Mouse (Mus musculus) MEL (cell line): ENCODE measurements around the gene Pim1. TPM values are rescaled to one million over a fixed set of nuclear protein-coding genes. Genes with fewer than 3 reads are reported as not detected.
"Not testable (repeated sequence)": the region's sequence is repeated elsewhere in the genome, so short reads cannot be mapped to it uniquely, and the experiment has no call there.

Source experiments
- DNase-seq: peaks from one replicate; pipeline ENCODE4 v3.0.0; 2011; ENCODE audit warnings: low read depth, low spot score
- H3K27ac ChIP-seq: 2 replicates; pipeline ENCODE4 v1.5.1; 2012; ENCODE audit warnings: low read depth, mild to moderate bottlenecking, control low read depth, low read length, moderate library complexity; ENCODE audit not compliant: control insufficient read depth
- H3K27me3 ChIP-seq, 2 experiments: fragments of 150-350 bp in 1 of 2; sonication (generic) in 1 of 2; 2 replicates each; pipeline ENCODE4 v1.6.1; 2012; ENCODE audit warnings: low read length in 2 of 2, mild to moderate bottlenecking in 2 of 2, improper control_type of control experiment in 1 of 2, moderate library complexity in 1 of 2; ENCODE audit not compliant: insufficient read depth in 2 of 2, control insufficient read depth in 1 of 2
- H3K36me3 ChIP-seq, 2 experiments: 2 replicates each; pipeline ENCODE4 v1.6.1; 2012 to 2014; ENCODE audit warnings: low read length in 2 of 2, improper control_type of control experiment in 1 of 2, inconsistent platforms in 1 of 2, mild to moderate bottlenecking in 1 of 2; ENCODE audit not compliant: insufficient read depth in 2 of 2, control insufficient read depth in 1 of 2
- H3K4me1 ChIP-seq, 2 experiments: fragments of 150-350 bp in 1 of 2; sonication (generic) in 1 of 2; 2 replicates each; pipeline ENCODE4 v1.6.1; 2012; ENCODE audit warnings: low read length in 2 of 2, improper control_type of control experiment in 1 of 2, mild to moderate bottlenecking in 1 of 2; ENCODE audit not compliant: insufficient read depth in 2 of 2, control insufficient read depth in 1 of 2
- H3K4me3 ChIP-seq, 2 experiments: fragments of 150-350 bp in 1 of 2; sonication (generic) in 1 of 2; 2 replicates each; pipeline ENCODE4 v1.5.1; 2012; ENCODE audit warnings: low read depth in 2 of 2, low read length in 2 of 2, mild to moderate bottlenecking in 2 of 2, moderate library complexity in 2 of 2, control low read depth in 1 of 2, improper control_type of control experiment in 1 of 2; ENCODE audit not compliant: control insufficient read depth in 1 of 2, insufficient read depth in 1 of 2
- H3K79me2 ChIP-seq: 2 replicates; pipeline ENCODE4 v1.6.1; 2012; ENCODE audit warnings: mild to moderate bottlenecking, low read length, moderate library complexity; ENCODE audit not compliant: control insufficient read depth, poor library complexity, insufficient read depth
- H3K9ac ChIP-seq: 2 replicates; pipeline ENCODE4 v1.6.1; 2012; ENCODE audit warnings: low read depth, mild to moderate bottlenecking, control low read depth, low read length, moderate library complexity; ENCODE audit not compliant: control insufficient read depth, poor library complexity, severe bottlenecking
- H3K9me3 ChIP-seq: fragments of 150-350 bp; sonication (generic); replicated peaks from 2 replicates; pipeline ENCODE4 v1.6.1; 2012; ENCODE audit warnings: mild to moderate bottlenecking, low read length, improper control_type of control experiment, moderate library complexity; ENCODE audit not compliant: insufficient read depth
- BHLHE40 ChIP-seq: IDR thresholded peaks from 2 replicates; pipeline ENCODE4 v1.6.1; 2012; ENCODE audit warnings: low read depth, mild to moderate bottlenecking, inconsistent platforms, low read length, improper control_type of control experiment, borderline replicate concordance
- CHD1 ChIP-seq: IDR thresholded peaks from 2 replicates; pipeline ENCODE4 v1.6.1; 2012; ENCODE audit warnings: low read depth, mild to moderate bottlenecking, inconsistent platforms, low read length, improper control_type of control experiment
- CHD2 ChIP-seq: IDR thresholded peaks from 2 replicates; pipeline ENCODE4 v1.6.1; 2011; ENCODE audit warnings: low read length, improper control_type of control experiment
- CTCF ChIP-seq, 3 experiments: IDR thresholded peaks in 2 of 3; conservative IDR thresholded peaks in 1 of 3; 2 replicates each; pipeline ENCODE4 v1.5.1; 2011 to 2012; ENCODE audit warnings: low read length in 3 of 3, low read depth in 2 of 3, mild to moderate bottlenecking in 2 of 3, improper control_type of control experiment in 1 of 3, inconsistent platforms in 1 of 3, mixed read lengths in 1 of 3, moderate library complexity in 1 of 3; ENCODE audit not compliant: control insufficient read depth in 1 of 3, insufficient read depth in 1 of 3, poor library complexity in 1 of 3, severe bottlenecking in 1 of 3
- ELF1 ChIP-seq: IDR thresholded peaks from 2 replicates; pipeline ENCODE4 v1.6.1; 2014; ENCODE audit warnings: low read depth, mild to moderate bottlenecking, inconsistent platforms, low read length, improper control_type of control experiment, moderate library complexity
- GATA1 ChIP-seq: IDR thresholded peaks from 2 replicates; pipeline ENCODE4 v1.6.1; 2011; ENCODE audit warnings: low read depth, low read length, improper control_type of control experiment
- HCFC1 ChIP-seq: IDR thresholded peaks from 2 replicates; pipeline ENCODE4 v1.6.1; 2012; ENCODE audit warnings: low read depth, mild to moderate bottlenecking, inconsistent platforms, low read length, improper control_type of control experiment, moderate library complexity
- JUND ChIP-seq: IDR thresholded peaks from 2 replicates; pipeline ENCODE4 v1.6.1; 2011; ENCODE audit warnings: low read depth, mild to moderate bottlenecking, improper control_type of control experiment, low read length
- KAT2A ChIP-seq: conservative IDR thresholded peaks from 2 replicates; pipeline ENCODE4 v1.6.1; 2012; ENCODE audit warnings: low read depth, low read length, improper control_type of control experiment, inconsistent platforms
- MYB ChIP-seq: IDR thresholded peaks from 2 replicates; pipeline ENCODE4 v1.6.1; 2011; ENCODE audit warnings: mild to moderate bottlenecking, low read depth, low read length, improper control_type of control experiment
- TBP ChIP-seq: IDR thresholded peaks from 2 replicates; pipeline ENCODE4 v1.8.0; 2011; ENCODE audit warnings: low read depth, low read length, improper control_type of control experiment
- TCF12 ChIP-seq: IDR thresholded peaks from 2 replicates; pipeline ENCODE4 v1.6.1; 2014; ENCODE audit warnings: low read depth, mild to moderate bottlenecking, inconsistent platforms, low read length, improper control_type of control experiment, moderate library complexity
- UBTF ChIP-seq: IDR thresholded peaks from 2 replicates; pipeline ENCODE4 v1.6.1; 2012; ENCODE audit warnings: low read depth, mild to moderate bottlenecking, inconsistent platforms, low read length, improper control_type of control experiment, moderate library complexity, borderline replicate concordance; ENCODE audit not compliant: insufficient read depth
- USF1 ChIP-seq: IDR thresholded peaks from 2 replicates; pipeline ENCODE4 v1.6.1; 2014; ENCODE audit warnings: low read depth, mild to moderate bottlenecking, inconsistent platforms, low read length, improper control_type of control experiment, moderate library complexity
- ZC3H11A ChIP-seq: IDR thresholded peaks from 2 replicates; pipeline ENCODE4 v1.6.1; 2012; ENCODE audit warnings: low read depth, mild to moderate bottlenecking, inconsistent platforms, low read length, improper control_type of control experiment
- ZKSCAN1 ChIP-seq: IDR thresholded peaks from 2 replicates; pipeline ENCODE4 v1.6.1; 2012; ENCODE audit warnings: low read depth, mild to moderate bottlenecking, inconsistent platforms, low read length, improper control_type of control experiment, moderate library complexity
- ZMIZ1 ChIP-seq: IDR thresholded peaks from 2 replicates; pipeline ENCODE4 v1.6.1; 2012; ENCODE audit warnings: low read depth, mild to moderate bottlenecking, inconsistent platforms, low read length, improper control_type of control experiment, moderate library complexity
- ZNF384 ChIP-seq: IDR thresholded peaks from 2 replicates; pipeline ENCODE4 v1.6.1; 2012; ENCODE audit warnings: low read depth, mild to moderate bottlenecking, inconsistent platforms, low read length, improper control_type of control experiment
- polyA plus RNA-seq, 2 experiments: library from polyadenylated mRNA; stranded (reverse) in 1 of 2; unstranded in 1 of 2; fragments of >175 nt in 1 of 2; fragments of >200 nt in 1 of 2; gene quantifications; 2 replicates each; pipeline versions ENCODE4 v1.2.1 to v1.2.4; 2012; ENCODE audit warnings: low replicate concordance in 2 of 2, low read depth in 1 of 2; ENCODE audit not compliant: insufficient read length in 2 of 2, insufficient read depth in 1 of 2, missing spikeins in 1 of 2
- total RNA-seq: library from RNA; depleted of rRNA; stranded (reverse); fragments of 300-350 nt; gene quantifications from 2 replicates; pipeline ENCODE4 v1.2.3, GENCODE M21; 2012

Pim1 gene
- total and polyA plus RNA-seq, 3 experiments: 30.6 to 52.1 TPM; not detected in 1

GRCm38 (mm10) chr17:29494732-29495076, 4.2 kb downstream of the Pim1 start:
- Histone ChIP-seq H3K4me1 (peaks cover 4 to 30% of the 10 kb centered on the region in 2 experiments; a peak in 3 of 4 replicates), H3K4me3 (no peak overlapping the region), H3K79me2 (peaks cover 29% of the 10 kb centered on the region)

DNA sequence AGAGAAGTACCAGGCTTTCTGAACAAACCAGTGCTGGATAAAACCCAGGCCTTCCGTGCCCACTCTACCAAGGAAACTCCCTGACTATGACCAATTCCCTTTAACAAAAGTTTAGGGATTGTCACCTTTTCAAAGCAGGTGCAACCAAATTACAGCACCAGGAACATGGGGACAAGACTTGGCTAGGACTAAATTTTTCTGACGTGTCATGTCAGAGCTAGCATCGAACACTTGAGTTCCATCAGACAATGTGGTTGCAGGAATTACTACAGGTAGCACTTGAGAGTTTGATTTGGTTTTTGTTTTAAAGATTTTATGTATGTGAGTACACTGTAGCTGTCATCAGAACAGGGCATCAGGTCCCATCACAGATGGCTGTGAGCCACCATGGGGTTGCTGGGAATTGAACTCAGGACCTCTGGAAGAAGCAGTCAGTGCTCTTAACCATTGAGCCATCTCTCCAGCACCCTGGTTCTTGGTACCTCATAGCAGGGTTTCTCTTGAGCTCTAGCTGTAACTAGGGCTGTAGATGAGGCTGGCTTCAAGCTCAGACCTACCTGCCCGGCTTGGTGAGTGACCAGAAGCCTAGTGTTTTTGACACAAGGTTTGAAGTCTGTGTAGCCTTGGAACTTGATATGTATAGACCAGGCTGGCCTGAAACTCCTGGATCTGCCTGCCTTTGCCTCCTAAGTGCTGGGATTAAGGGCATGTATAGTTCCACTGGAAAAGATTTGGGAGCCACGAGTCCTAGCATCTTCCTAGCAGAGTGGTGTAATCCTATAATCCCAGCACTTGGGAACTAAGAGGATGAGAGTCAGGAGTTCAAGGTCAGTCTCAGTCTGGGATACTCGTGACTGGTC, 5.9 kb downstream of the Pim1 start:
- H3K27ac ChIP-seq: peak overlapping the region; percentile 72; the same call in 1 of the 2 replicates
- H3K36me3 ChIP-seq: peaks cover 0 to 49% of the 10 kb centered on the region in 2 experiments; a peak in 2 of 4 replicates
- no peaks in the 10 kb centered on the region for H3K9me3 ChIP-seq
- no peak for DNase-seq
- H3K9ac ChIP-seq: no peak overlapping the region
- no peak for TF ChIP-seq HCFC1
- peak; percentile 64 for TF ChIP-seq TBP
- peaks cover 19% of the 10 kb centered on the region for H3K79me2 ChIP-seq
- H3K27me3 ChIP-seq: no peaks in the 10 kb centered on the region
- H3K4me3 ChIP-seq: no peak overlapping the region
- peaks cover 4 to 43% of the 10 kb centered on the region in 2 experiments; a peak in 3 of 4 replicates for H3K4me1 ChIP-seq

More at GRCm38 (mm10) chr17:29494732-29495076, 4.2 kb downstream of the Pim1 start:
- TF ChIP-seq TBP: no peak
- no peak for TF ChIP-seq CTCF (IDR thresholded peaks at IDR 0.05 in 2 of 3, conservative IDR thresholded peaks at IDR 0.05 in 1 of 3; ENCODE audit: control insufficient read depth in 1 of 3, insufficient read depth in 1 of 3, low read depth in 2 of 3, low read length in 3 of 3, poor library complexity in 1 of 3, severe bottlenecking in 1 of 3)
- TF ChIP-seq ZC3H11A: no peak
- no peak for TF ChIP-seq GATA1
- no peak for TF ChIP-seq ELF1
- no peak for TF ChIP-seq ZMIZ1
- no peak for TF ChIP-seq KAT2A
- TF ChIP-seq ZKSCAN1: no peak
- Histone ChIP-seq H3K27me3 (no peaks in the 10 kb centered on the region), H3K27ac (no peak overlapping the region), H3K9me3 (no peaks in the 10 kb centered on the region), H3K36me3 (peaks cover 0 to 35% of the 10 kb centered on the region in 2 experiments; a peak in 2 of 4 replicates), H3K9ac (no peak overlapping the region)
- DNase-seq: no peak

DNA sequence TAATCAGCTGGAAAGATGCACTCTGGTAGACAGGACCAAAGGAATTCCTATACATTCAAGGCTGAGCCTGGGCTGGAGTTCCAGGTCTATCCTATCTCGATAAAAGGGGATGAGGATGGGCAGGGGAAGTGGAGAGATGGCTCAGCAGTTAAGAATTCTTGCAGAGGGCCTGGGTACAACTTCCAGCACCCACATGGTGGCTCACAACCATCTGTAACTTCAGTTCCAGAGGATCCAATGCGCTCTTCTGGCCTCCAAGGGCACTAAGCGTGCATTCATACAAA, 6.5 kb downstream of the Pim1 start:
- H3K27ac ChIP-seq: peak overlapping the region; percentile 72; the same call in 1 of the 2 replicates
- H3K79me2 ChIP-seq: peaks cover 13% of the 10 kb centered on the region
- peaks cover 0 to 55% of the 10 kb centered on the region in 2 experiments; a peak in 2 of 4 replicates for H3K36me3 ChIP-seq
- no peaks in the 10 kb centered on the region for H3K27me3 ChIP-seq
- peaks cover 4 to 48% of the 10 kb centered on the region in 2 experiments; a peak in 3 of 4 replicates for H3K4me1 ChIP-seq
- no peak for DNase-seq
- no peaks in the 10 kb centered on the region for H3K9me3 ChIP-seq
- 0 out of 2 replicates have a peak overlapping the region, but pooled peaks have one; percentile 6 for H3K9ac ChIP-seq
- H3K4me3 ChIP-seq: no peak overlapping the region
- no peak for TF ChIP-seq HCFC1
- TF ChIP-seq USF1: no peak
- no peak for TF ChIP-seq JUND
- no peak for TF ChIP-seq TCF12
- TF ChIP-seq BHLHE40: no peak
- no peak for TF ChIP-seq CHD2
- TF ChIP-seq ZNF384: no peak
- no peak for TF ChIP-seq MYB
- TF ChIP-seq UBTF: no peak
- TF ChIP-seq CTCF (IDR thresholded peaks at IDR 0.05 in 2 of 3, conservative IDR thresholded peaks at IDR 0.05 in 1 of 3; ENCODE audit: control insufficient read depth in 1 of 3, insufficient read depth in 1 of 3, low read depth in 2 of 3, low read length in 3 of 3, poor library complexity in 1 of 3, severe bottlenecking in 1 of 3): no peak
- no peak for TF ChIP-seq ZC3H11A
- no peak for TF ChIP-seq CHD1

- H3K79me2 ChIP-seq, H3K9me3 ChIP-seq, H3K27me3 ChIP-seq, H3K4me3 ChIP-seq, DNase-seq: not testable (repeated sequence)
- H3K36me3 ChIP-seq: peaks cover 0 to 59% of the 10 kb centered on the region in 2 experiments; a peak in 2 of 4 replicates
- peaks cover 4 to 53% of the 10 kb centered on the region in 2 experiments; a peak in 3 of 4 replicates for H3K4me1 ChIP-seq
- peak overlapping the region; percentile 94 for H3K27ac ChIP-seq
- peak overlapping the region; percentile 36; the same call in 1 of the 2 replicates for H3K9ac ChIP-seq
These were observed 6.9 kb downstream of the Pim1 start for GRCm38 (mm10) chr17:29497481-29497880.
